Mouse (Mus musculus) CH12.LX (cell line): ENCODE results near the gene Sapcd2.

Experiments used
- CHD1 ChIP-seq: IDR thresholded peaks from 2 replicates; pipeline ENCODE4 v1.6.1; 2012; ENCODE audit warnings: low read depth, low read length, improper control_type of control experiment, inconsistent platforms
- CHD2 ChIP-seq: IDR thresholded peaks from 2 replicates; pipeline ENCODE4 v1.6.1; 2011; ENCODE audit warnings: low read length, improper control_type of control experiment
- CTCF ChIP-seq, 2 experiments: IDR thresholded peaks in 1 of 2; conservative IDR thresholded peaks in 1 of 2; 2 replicates each; pipeline ENCODE4 v1.5.1; 2011 to 2012; ENCODE audit warnings: low read depth in 2 of 2, low read length in 2 of 2, improper control_type of control experiment in 1 of 2, inconsistent platforms in 1 of 2, mild to moderate bottlenecking in 1 of 2, moderate library complexity in 1 of 2
- JUN ChIP-seq: IDR thresholded peaks from 2 replicates; pipeline ENCODE4 v1.6.1; 2011; ENCODE audit warnings: low read depth, mild to moderate bottlenecking, low read length, improper control_type of control experiment, moderate library complexity; ENCODE audit not compliant: insufficient read depth
- POLR2A ChIP-seq: IDR thresholded peaks from 2 replicates; pipeline ENCODE4 v1.6.1; 2011; ENCODE audit warnings: low read depth, mild to moderate bottlenecking, improper control_type of control experiment, low read length
- UBTF ChIP-seq: IDR thresholded peaks from 2 replicates; pipeline ENCODE4 v1.6.1; 2012; ENCODE audit warnings: low read depth, mild to moderate bottlenecking, inconsistent platforms, low read length, improper control_type of control experiment, moderate library complexity
- ZMIZ1 ChIP-seq: IDR thresholded peaks from 2 replicates; pipeline ENCODE4 v1.6.1; 2012; ENCODE audit warnings: low read depth, mild to moderate bottlenecking, inconsistent platforms, low read length, improper control_type of control experiment

GRCm38 (mm10) chr2:25371764-25372643 is at the start of gene Sapcd2:
- TF ChIP-seq CTCF (conservative IDR thresholded peaks at IDR 0.05 in 1 of 2, IDR thresholded peaks at IDR 0.05 in 1 of 2; ENCODE audit: low read depth in 2 of 2, low read length in 2 of 2), result no peak
- peak; percentile 74 for TF ChIP-seq ZMIZ1
- 0 out of 2 replicates have a peak, but pooled peaks have one; percentile 26 for TF ChIP-seq UBTF
- TF ChIP-seq JUN, result no peak
- peak; percentile 69 for TF ChIP-seq CHD2
- TF ChIP-seq CHD1, result no peak
- peak; percentile 85 for TF ChIP-seq POLR2A
